Comparison of ENCODE assay signal across 8 mouse cellular contexts in the genomic region with DNA sequence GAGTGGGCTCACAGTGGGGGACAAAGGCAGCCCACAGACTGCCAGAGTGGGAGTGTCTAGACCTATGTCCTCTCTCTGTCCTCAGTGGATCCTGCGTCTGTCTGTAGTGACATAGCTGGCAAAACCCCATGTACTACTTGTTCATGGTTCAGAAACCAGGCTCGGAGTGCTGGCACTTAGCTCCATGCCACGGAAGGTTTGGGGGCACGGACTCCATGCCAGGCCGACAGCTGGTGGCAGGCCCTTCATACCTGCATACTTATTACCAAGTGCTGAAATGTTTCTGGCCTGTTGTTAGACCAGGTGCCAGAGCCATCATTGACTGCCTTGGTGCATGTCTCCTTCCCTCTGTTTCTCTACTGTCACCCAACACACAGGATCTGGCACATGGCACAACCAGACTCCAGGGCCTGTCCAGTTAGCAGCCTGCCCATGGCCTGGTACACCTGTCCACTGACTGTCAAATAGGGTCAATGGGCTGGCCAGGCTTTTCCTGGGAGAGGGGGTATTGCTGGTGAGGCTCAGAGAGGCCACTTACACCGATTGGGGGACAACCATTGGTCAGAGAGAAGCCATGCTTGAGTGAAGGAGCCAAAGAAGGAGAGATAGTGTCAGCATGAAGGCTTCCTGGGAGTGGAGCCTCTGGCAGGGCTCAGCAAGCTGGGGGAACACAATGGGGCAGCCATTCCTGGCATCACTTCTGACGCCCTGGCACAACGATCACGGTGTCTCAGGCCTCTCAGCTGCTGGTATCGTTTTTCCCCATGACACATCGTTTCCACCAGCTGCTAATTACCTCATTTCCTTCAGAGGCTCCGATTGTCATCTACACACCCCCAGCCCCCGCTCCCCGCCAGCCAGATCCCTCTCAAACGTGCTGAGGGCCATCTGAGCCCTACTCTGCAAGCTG. TPM values are rescaled to one million over a fixed set of nuclear protein-coding genes. Genes with fewer than 3 reads are reported as not detected.
DNase-seq lines count a peak whose midpoint lies in the region; ATAC-seq and TF ChIP-seq lines count a peak whose summit lies in the region.

No protein-coding gene starts in this region.

- H3K9ac ChIP-seq in embryonic facial prominence, embryonic 14.5 days (ENCODE audit: low read depth, low read length), result no peak overlapping the region
- H3K9ac ChIP-seq in lung, postnatal 0 days (replicated peaks; ENCODE audit: low read depth), result no peak overlapping the region

- no peaks in the 10 kb centered on the region for H3K27me3 ChIP-seq in embryonic facial prominence, embryonic 14.5 days (replicated peaks; ENCODE audit: control insufficient read depth, insufficient read depth, low read length)
- no peaks in the 10 kb centered on the region for H3K27me3 ChIP-seq in embryonic facial prominence, embryonic 10.5 days (replicated peaks; ENCODE audit: low read depth, poor library complexity, severe bottlenecking)
- no peaks in the 10 kb centered on the region for H3K27me3 ChIP-seq in lung, postnatal 0 days (replicated peaks; ENCODE audit: insufficient read depth, low read length)

- TF ChIP-seq EP300 in lung, postnatal 0 days (IDR thresholded peaks at IDR 0.05), result no peak

- H3K9me3 ChIP-seq in embryonic facial prominence, embryonic 14.5 days (ENCODE audit: control insufficient read depth, low read length), result no peaks in the 10 kb centered on the region
- no peaks in the 10 kb centered on the region for H3K9me3 ChIP-seq in embryonic facial prominence, embryonic 10.5 days
- no peaks in the 10 kb centered on the region for H3K9me3 ChIP-seq in lung, postnatal 0 days (ENCODE audit: low read length)

- H3K4me1 ChIP-seq in embryonic facial prominence, embryonic 14.5 days (ENCODE audit: control insufficient read depth, insufficient read depth, low read length), result no peaks in the 10 kb centered on the region
- H3K4me1 ChIP-seq in embryonic facial prominence, embryonic 10.5 days, result peaks cover 23% of the 10 kb centered on the region
- H3K4me1 ChIP-seq in lung, postnatal 0 days (ENCODE audit: insufficient read depth, low read depth, low read length), result no peaks in the 10 kb centered on the region

- peak; percentile 62 for DNase-seq in embryonic facial prominence, embryonic 14.5 days (ENCODE audit: low spot score)
- no peak for DNase-seq in embryonic facial prominence, embryonic 10.5 days (ENCODE audit: low spot score)
- DNase-seq in lung, postnatal 10 days, result peak; percentile 24
- no peak for DNase-seq in lung, postnatal 0 days (ENCODE audit: low spot score)
- peak; percentile 70 to 76 for DNase-seq in cerebellum, postnatal 14 days
- DNase-seq in layer of hippocampus, adult 8-10 months (ENCODE audit: low spot score in 2 of 2), result peak; percentile 68 to 77
- DNase-seq in embryo, embryonic 9.5 days (ENCODE audit: extremely low spot score), result no peak

- ATAC-seq in embryonic facial prominence, embryonic 14.5 days (ENCODE audit: low read depth), result peak; percentile 58
- ATAC-seq in lung, postnatal 0 days, result no peak
- ATAC-seq in erythroid progenitor cell, adult 5-6 weeks (replicated peaks; ENCODE audit: low FRiP score, poor library complexity, severe bottlenecking), result no peak

- no peak for TF ChIP-seq CTCF in lung, postnatal 0 days (IDR thresholded peaks at IDR 0.05)

- H3K4me2 ChIP-seq in embryonic facial prominence, embryonic 14.5 days (ENCODE audit: low read depth, low read length), result no peak overlapping the region
- H3K4me2 ChIP-seq in lung, postnatal 0 days (replicated peaks; ENCODE audit: low read depth, low read length), result no peak overlapping the region

- 66% methylated on average over 15 of the region's 15 CpGs for WGBS in embryonic facial prominence, embryonic 14.5 days
- WGBS in embryonic facial prominence, embryonic 10.5 days, result 72% methylated on average over 15 of the region's 15 CpGs
- 54% methylated on average over 15 of the region's 15 CpGs for WGBS in lung, postnatal 0 days

- no peak overlapping the region; the same call in 1 of the 2 replicates for H3K27ac ChIP-seq in embryonic facial prominence, embryonic 14.5 days (replicated peaks; ENCODE audit: low read depth, low read length)
- H3K27ac ChIP-seq in embryonic facial prominence, embryonic 10.5 days (replicated peaks), result no peak overlapping the region
- H3K27ac ChIP-seq in lung, postnatal 0 days (ENCODE audit: low read length), result no peak overlapping the region

- no peaks in the 10 kb centered on the region for H3K36me3 ChIP-seq in embryonic facial prominence, embryonic 14.5 days (ENCODE audit: control insufficient read depth, insufficient read depth, low read length)
- H3K36me3 ChIP-seq in embryonic facial prominence, embryonic 10.5 days (replicated peaks), result no peaks in the 10 kb centered on the region
- H3K36me3 ChIP-seq in lung, postnatal 0 days (ENCODE audit: insufficient read depth, low read length), result no peaks in the 10 kb centered on the region

- no peak overlapping the region for H3K4me3 ChIP-seq in embryonic facial prominence, embryonic 14.5 days (ENCODE audit: low read depth, low read length)
- H3K4me3 ChIP-seq in embryonic facial prominence, embryonic 10.5 days, result no peak overlapping the region
- no peak overlapping the region for H3K4me3 ChIP-seq in lung, postnatal 0 days (ENCODE audit: low read depth, low read length)

RNA-seq across cellular contexts. Expression of a gene that starts 43.2 kb away (rescaled TPM):
- 70.1 and 80.1 TPM in 2 replicates for polyA plus RNA-seq in embryonic facial prominence, embryonic 14.5 days (2014; fragmentation: Nextera tagmentation; extraction: Ambion mirVana)
- 121 and 127 TPM in 2 replicates for polyA plus RNA-seq in embryonic facial prominence, embryonic 10.5 days (2016; fragmentation: Nextera tagmentation; extraction: Ambion mirVana)
- 21.9 and 23.8 TPM in 2 replicates for polyA plus RNA-seq in lung, postnatal 0 days (2015; fragmentation: Nextera tagmentation; extraction: Ambion mirVana)
- total RNA-seq in layer of hippocampus, adult 8-10 months (2022), result 10 to 100 TPM; 46.8 to 57.7 (median 53.6) TPM
- 46.9 and 65.2 TPM in 2 replicates for total RNA-seq in erythroid progenitor cell, adult 5-6 weeks (2015; ENCODE audit: low replicate concordance)
- 55.1 and 78.8 TPM in 2 replicates for total RNA-seq in erythroid progenitor cell, adult 5-6 weeks (2017; ENCODE audit: low replicate concordance)

RNA-seq across cellular contexts. Expression of a gene that starts 43.3 kb away (rescaled TPM):
- 15.0 and 15.4 TPM in 2 replicates for polyA plus RNA-seq in embryonic facial prominence, embryonic 14.5 days (2014; fragmentation: Nextera tagmentation; extraction: Ambion mirVana)
- polyA plus RNA-seq in embryonic facial prominence, embryonic 10.5 days (2016; fragmentation: Nextera tagmentation; extraction: Ambion mirVana), result 74.1 and 77.3 TPM in 2 replicates
- polyA plus RNA-seq in lung, postnatal 0 days (2015; fragmentation: Nextera tagmentation; extraction: Ambion mirVana), result 16.8 and 19.3 TPM in 2 replicates
- 10 to 100 TPM; 17.1 to 22.0 (median 18.7) TPM for total RNA-seq in layer of hippocampus, adult 8-10 months (2022)
- total RNA-seq in erythroid progenitor cell, adult 5-6 weeks (2015; ENCODE audit: low replicate concordance), result 2.9 and 8.4 TPM in 2 replicates
- 9.6 and 22.8 TPM in 2 replicates for total RNA-seq in erythroid progenitor cell, adult 5-6 weeks (2017; ENCODE audit: low replicate concordance)

RNA-seq across cellular contexts. Expression of a gene that starts 56.4 kb away (rescaled TPM):
- polyA plus RNA-seq in embryonic facial prominence, embryonic 14.5 days (2014; fragmentation: Nextera tagmentation; extraction: Ambion mirVana), result 26.3 and 38.8 TPM in 2 replicates
- 2.8 and 3.0 TPM in 2 replicates for polyA plus RNA-seq in embryonic facial prominence, embryonic 10.5 days (2016; fragmentation: Nextera tagmentation; extraction: Ambion mirVana)
- 14.3 and 15.0 TPM in 2 replicates for polyA plus RNA-seq in lung, postnatal 0 days (2015; fragmentation: Nextera tagmentation; extraction: Ambion mirVana)
- total RNA-seq in layer of hippocampus, adult 8-10 months (2022), result 10 to 100 TPM; 22.4 to 30.0 (median 28.9) TPM
- 258 and 260 TPM in 2 replicates for total RNA-seq in erythroid progenitor cell, adult 5-6 weeks (2015; ENCODE audit: low replicate concordance)
- 189 and 234 TPM in 2 replicates for total RNA-seq in erythroid progenitor cell, adult 5-6 weeks (2017; ENCODE audit: low replicate concordance)

Comparison
In these comparisons a context has a peak if more than half of its experiments do, and no peak if none do; other contexts are left out.
1. DNase-seq: peak in embryonic facial prominence, embryonic 14.5 days (single experiment), lung, postnatal 10 days (single experiment), cerebellum, postnatal 14 days (2 of 2) and layer of hippocampus, adult 8-10 months (2 of 2); none in embryonic facial prominence, embryonic 10.5 days (single experiment), lung, postnatal 0 days (single experiment) and embryo, embryonic 9.5 days (single experiment).